Mouse (Mus musculus) hindbrain, embryonic 13.5 days (tissue): ENCODE results near the gene Cybc1. TPM values are rescaled to one million over a fixed set of nuclear protein-coding genes. Genes with fewer than 3 reads are reported as not detected.

Experiments
- ATAC-seq: fragments of 200-750 bp; cut with Nextera tagmentation; 2 replicates; pipeline ENCODE4 v1.8.0; 2017; ENCODE audit warnings: moderate TSS enrichment; ENCODE audit not compliant: low FRiP score
- H3K27ac ChIP-seq: fragments of 300-500 bp; sonication (generic); 2 replicates; pipeline ENCODE4 v1.5.1; 2015; ENCODE audit warnings: inconsistent platforms, mild to moderate bottlenecking, moderate library complexity
- H3K27me3 ChIP-seq: fragments of 300-500 bp; sonication (generic); 2 replicates; pipeline ENCODE4 v1.6.1; 2015; ENCODE audit warnings: mild to moderate bottlenecking, inconsistent platforms
- H3K36me3 ChIP-seq: fragments of 300-500 bp; sonication (generic); 2 replicates; pipeline ENCODE4 v1.6.1; 2015; ENCODE audit warnings: mild to moderate bottlenecking, inconsistent platforms
- H3K4me1 ChIP-seq: fragments of 300-500 bp; sonication (generic); replicated peaks from 2 replicates; pipeline ENCODE4 v1.6.1; 2015; ENCODE audit warnings: inconsistent platforms
- H3K4me2 ChIP-seq: fragments of 300-500 bp; sonication (generic); 2 replicates; pipeline ENCODE4 v1.6.1; 2015; ENCODE audit warnings: inconsistent platforms, mild to moderate bottlenecking, moderate library complexity
- H3K4me3 ChIP-seq: fragments of 300-500 bp; sonication (generic); 2 replicates; pipeline ENCODE4 v1.5.1; 2015; ENCODE audit warnings: mild to moderate bottlenecking, inconsistent platforms
- H3K9ac ChIP-seq: fragments of 300-500 bp; sonication (generic); 2 replicates; pipeline ENCODE4 v1.6.1; 2015; ENCODE audit warnings: mild to moderate bottlenecking, inconsistent platforms
- H3K9me3 ChIP-seq: fragments of 300-500 bp; sonication (generic); 2 replicates; pipeline ENCODE4 v1.6.1; 2016; ENCODE audit warnings: inconsistent platforms
- WGBS: fragments of 180-500 bp; shearing (Covaris S2); methylation state at CpG from one replicate; pipeline ENCODE4 v1.1.7; 2015; 5-methylcytosine and 5-hydroxymethylcytosine counted together
- polyA plus RNA-seq: library from polyadenylated mRNA; unstranded; fragments of >200 nt; fragmentation: Nextera tagmentation; extraction: Ambion mirVana; gene quantifications from 2 replicates; pipeline ENCODE4 v1.2.1, GENCODE M21; 2015

Gene Cybc1
- polyA plus RNA-seq, 1 experiment from 2014 or later: 39.3 TPM

DNA sequence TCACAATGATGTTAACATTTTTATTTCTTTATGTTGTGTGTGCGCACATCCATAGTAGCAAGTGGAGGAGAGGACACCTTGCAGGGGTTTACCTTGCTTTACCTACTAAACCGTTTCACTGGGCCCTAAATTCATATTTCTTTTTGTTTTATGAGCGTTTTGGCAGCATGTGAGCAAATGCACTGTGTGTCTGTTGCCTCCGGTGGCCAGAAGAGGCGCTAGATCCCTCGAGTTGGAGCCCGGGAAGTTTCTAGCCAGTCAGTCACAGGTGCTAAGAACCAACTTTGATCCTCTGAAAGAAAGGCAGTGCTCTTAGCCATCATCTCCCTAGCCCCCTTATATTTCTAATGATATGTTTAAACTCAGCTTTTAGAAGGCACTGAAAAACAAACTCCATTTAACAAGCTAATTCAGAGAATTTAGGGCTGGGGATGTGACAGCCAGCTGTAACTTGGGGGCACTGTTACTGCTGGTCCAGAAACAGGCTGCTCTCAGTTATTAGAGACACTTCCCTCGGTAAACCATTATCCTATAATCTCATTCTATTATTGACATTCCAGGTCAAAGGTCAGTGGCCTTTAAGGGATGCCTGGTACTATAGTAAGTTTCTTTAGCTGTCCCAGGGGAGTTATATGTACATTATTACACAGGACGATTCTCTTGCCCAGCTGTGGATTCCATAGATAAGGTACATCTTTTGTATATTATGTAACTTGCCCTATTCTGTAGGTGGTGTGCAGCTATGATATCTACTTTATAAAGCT lies 6.5 kb upstream of the Cybc1 start:
- Histone ChIP-seq H3K9me3 (no peaks in the 10 kb centered on the region), H3K27ac (peak overlapping the region; percentile 100), H3K36me3 (peaks cover 16% of the 10 kb centered on the region), H3K4me2 (peak overlapping the region; percentile 53), H3K4me3 (no peak overlapping the region; the same call in 1 of the 2 replicates), H3K9ac (no peak overlapping the region), H3K4me1 (peaks cover 33% of the 10 kb centered on the region), H3K27me3 (no peaks in the 10 kb centered on the region)
- ATAC-seq: no peak
- 28% methylated on average over 9 of the region's 9 CpGs for WGBS

DNA sequence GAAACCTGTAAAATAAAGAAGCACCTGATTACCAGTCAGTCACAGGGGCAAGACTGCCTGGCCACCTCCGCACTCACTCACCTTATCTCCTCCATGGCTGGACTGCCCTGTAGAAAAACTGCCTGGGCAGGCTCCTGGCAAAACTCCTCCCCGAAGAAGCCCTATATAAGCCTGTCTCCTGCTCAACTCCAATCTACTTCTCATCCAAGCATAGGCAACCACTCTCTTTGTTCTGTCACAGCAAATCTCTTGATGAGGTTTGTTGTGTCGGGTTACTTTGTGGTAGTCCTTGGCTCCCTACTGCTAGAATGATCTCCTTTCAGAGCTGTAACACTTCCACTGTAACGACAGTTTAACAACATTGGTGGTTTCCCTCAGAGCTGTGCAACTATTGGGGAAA lies 3.6 kb upstream of the Cybc1 start:
- H3K4me2 ChIP-seq: no peak overlapping the region
- WGBS: 48% methylated on average over 4 of the region's 4 CpGs
- H3K9me3 ChIP-seq: no peaks in the 10 kb centered on the region
- no peak overlapping the region for H3K9ac ChIP-seq
- no peak overlapping the region for H3K4me3 ChIP-seq
- no peaks in the 10 kb centered on the region for H3K36me3 ChIP-seq
- no peak overlapping the region for H3K27ac ChIP-seq
- no peak for ATAC-seq
- no peaks in the 10 kb centered on the region for H3K27me3 ChIP-seq
- peaks cover 29% of the 10 kb centered on the region for H3K4me1 ChIP-seq

DNA sequence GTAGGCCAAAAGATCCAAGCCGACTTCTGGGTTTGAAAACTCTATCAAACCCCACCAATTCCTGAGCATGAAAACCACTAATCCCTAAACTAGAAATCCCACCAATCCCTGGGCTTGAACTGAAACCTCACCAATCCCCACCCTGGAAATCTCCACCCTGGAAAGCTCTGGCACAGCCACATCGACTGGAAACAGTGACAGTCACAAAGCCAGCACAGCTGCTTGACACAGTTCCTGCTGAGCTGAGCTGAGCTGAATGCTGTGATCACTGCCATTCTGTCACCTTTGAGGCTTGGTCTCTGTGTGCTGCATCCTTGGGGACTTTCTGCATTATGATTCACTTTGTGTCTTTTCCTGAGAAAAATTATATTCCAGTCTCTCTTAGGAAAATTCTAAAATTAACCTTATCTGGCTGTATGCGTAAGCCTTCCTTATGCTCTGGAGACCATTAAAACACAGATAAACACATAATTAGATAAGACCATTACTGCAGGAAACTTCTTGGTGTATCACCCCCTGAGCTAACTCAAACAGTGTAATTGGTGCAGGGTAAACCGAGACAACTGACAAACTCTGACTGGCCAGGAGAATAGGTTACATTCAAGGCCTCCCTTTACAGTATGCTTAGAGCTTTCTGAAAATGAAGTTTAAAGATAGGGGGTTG lies 2.6 kb upstream of the Cybc1 start:
- Histone ChIP-seq H3K27ac (no peak overlapping the region), H3K27me3 (no peaks in the 10 kb centered on the region), H3K36me3 (peaks cover 5% of the 10 kb centered on the region), H3K4me3 (no peak overlapping the region), H3K9ac (no peak overlapping the region), H3K4me1 (peaks cover 37% of the 10 kb centered on the region), H3K9me3 (no peaks in the 10 kb centered on the region), H3K4me2 (no peak overlapping the region)
- ATAC-seq: no peak
- WGBS: 61% methylated on average over 4 of the region's 4 CpGs

DNA sequence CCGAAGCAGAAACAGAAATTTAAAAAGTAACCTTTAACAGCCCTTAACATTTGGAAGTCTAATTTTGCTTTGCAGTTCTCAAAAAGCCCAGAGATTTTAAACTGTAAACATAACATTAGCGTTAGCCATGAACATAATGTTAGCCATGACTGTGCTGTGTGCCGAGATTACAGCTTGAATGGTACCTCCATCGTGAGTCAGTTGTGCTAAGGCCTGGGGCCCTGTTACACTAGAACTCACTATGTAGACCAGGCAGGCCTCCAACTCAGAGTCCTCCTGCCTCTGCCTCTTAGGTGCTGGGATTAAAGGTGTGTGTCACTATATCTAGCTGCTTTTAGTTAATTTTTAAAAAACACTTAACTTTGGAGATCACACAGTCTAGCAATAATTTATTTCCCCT lies 2.1 kb upstream of the Cybc1 start:
- 82% methylated on average over 4 of the region's 4 CpGs for WGBS
- Histone ChIP-seq H3K4me3 (no peak overlapping the region), H3K4me1 (peaks cover 35% of the 10 kb centered on the region), H3K9me3 (no peaks in the 10 kb centered on the region), H3K9ac (no peak overlapping the region), H3K4me2 (no peak overlapping the region), H3K36me3 (peaks cover 10% of the 10 kb centered on the region), H3K27ac (no peak overlapping the region), H3K27me3 (no peaks in the 10 kb centered on the region)
- ATAC-seq: no peak

DNA sequence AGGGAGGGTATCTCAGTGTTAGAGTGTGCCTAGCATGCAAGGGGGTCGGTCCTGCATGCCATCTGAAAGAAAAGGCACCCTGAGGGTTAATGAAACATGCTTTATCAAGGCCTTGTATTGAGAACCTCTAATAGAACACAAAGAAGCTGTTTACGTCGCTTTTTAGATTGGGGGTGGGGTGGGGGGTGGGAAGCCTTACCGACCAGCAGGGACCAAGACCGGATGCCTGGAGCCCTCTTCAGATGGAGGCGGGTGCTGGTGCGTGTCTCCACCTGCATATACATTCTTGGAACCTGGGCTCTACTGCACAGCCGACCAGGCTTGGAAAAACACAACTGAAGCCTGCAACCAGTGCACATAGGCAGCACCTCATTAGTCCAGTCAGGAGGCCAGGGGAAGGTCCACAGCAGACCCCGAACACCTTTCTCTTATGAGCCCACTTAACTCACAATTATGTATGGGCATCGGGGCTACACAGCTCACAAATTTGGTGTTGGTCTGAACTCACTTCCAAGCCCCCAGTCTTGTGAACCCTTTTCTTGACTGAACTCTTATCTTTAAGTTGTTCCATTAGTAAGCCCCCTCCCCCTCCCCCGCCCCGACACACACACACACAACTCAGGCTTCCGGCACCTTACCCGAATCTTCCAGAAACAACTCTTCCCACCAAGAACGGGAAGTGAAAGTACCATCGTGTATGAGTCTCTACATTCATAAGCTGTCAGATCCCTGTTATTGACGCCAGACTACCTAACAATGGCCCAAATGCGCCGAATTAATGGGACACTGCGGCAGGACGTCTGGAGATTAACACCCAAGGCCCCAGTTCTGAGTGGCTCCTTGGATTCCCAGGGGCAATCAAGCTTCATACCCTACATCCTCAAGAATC lies 749 bp downstream of the Cybc1 start:
- Histone ChIP-seq H3K4me1 (peaks cover 29% of the 10 kb centered on the region), H3K9ac (peak overlapping the region; percentile 86), H3K27me3 (no peaks in the 10 kb centered on the region), H3K9me3 (no peaks in the 10 kb centered on the region), H3K36me3 (peaks cover 39% of the 10 kb centered on the region), H3K4me2 (peak overlapping the region; percentile 87), H3K27ac (peak overlapping the region; percentile 77), H3K4me3 (peak overlapping the region; percentile 75)
- ATAC-seq: peak; percentile 39
- 29% methylated on average over 21 of the region's 21 CpGs for WGBS

DNA sequence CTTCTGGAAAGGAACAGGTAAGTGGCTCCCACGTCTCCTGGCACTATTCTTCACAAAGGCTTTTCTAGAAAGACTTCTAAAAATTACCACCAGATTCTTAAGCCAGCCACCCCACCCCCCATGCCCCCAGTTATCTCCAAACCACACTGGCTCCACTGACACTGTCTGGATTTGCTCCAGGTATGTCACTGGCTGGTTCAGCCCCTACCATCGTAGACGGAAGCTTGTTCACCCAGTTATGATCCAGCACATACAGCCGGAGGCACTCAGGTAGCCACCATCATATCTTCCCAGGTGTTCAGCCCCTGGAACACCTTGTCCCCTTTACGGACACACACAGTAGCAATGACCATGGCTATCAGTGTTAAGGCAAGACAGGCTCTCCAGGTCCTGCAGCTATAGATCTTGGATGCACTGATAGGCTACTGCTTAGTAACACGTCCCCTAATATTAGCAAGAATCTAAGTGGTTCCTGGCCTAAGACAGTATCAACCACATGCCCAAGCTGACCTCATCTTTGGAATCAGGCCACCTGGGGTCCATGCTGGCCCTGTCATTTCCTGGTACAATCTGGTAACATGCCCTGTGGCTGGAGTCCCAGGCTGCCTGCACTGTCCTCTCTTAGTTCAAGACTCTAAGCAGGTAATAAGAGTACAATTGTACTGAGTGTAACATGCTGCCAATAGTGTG lies 7.7 kb downstream of the Cybc1 start:
- Histone ChIP-seq H3K4me2 (no peak overlapping the region), H3K9me3 (no peaks in the 10 kb centered on the region), H3K4me1 (no peaks in the 10 kb centered on the region), H3K4me3 (no peak overlapping the region), H3K27ac (no peak overlapping the region), H3K27me3 (no peaks in the 10 kb centered on the region), H3K36me3 (peaks cover 95% of the 10 kb centered on the region), H3K9ac (no peak overlapping the region)
- WGBS: 95% methylated on average over 6 of the region's 6 CpGs
- ATAC-seq: no peak

- 95% methylated on average over 5 of the region's 5 CpGs for WGBS
- Histone ChIP-seq H3K4me2 (no peak overlapping the region), H3K9me3 (no peaks in the 10 kb centered on the region), H3K27ac (no peak overlapping the region), H3K4me1 (no peaks in the 10 kb centered on the region), H3K27me3 (no peaks in the 10 kb centered on the region), H3K4me3 (no peak overlapping the region), H3K9ac (no peak overlapping the region), H3K36me3 (peaks cover 95% of the 10 kb centered on the region)
- ATAC-seq: no peak
Observed at GRCm38 (mm10) chr11:121220771-121221170, 8.4 kb downstream of the Cybc1 start.

DNA sequence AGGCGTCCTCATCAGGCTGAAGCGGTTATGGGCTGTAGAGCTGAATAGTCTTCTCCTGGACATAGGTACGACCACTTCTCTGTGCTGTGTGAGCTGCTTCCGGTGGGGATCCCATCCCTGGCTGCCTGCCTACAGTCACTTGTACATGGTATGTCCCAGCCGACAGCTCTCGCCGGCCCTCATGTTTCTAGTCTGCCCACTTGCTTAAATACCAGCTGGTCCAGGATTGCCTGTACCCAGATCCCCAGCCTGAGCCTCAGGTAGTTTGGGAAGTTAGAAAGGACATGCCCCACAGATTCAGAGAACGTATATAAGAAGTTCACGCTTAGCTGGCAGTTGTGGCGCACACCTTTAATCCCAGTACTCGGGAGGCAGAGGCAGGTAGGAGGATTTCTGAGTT lies 9.3 kb downstream of the Cybc1 start:
- Histone ChIP-seq H3K27me3 (no peaks in the 10 kb centered on the region), H3K27ac (no peak overlapping the region), H3K4me3 (no peak overlapping the region), H3K4me1 (no peaks in the 10 kb centered on the region), H3K36me3 (peaks cover 88% of the 10 kb centered on the region), H3K4me2 (no peak overlapping the region), H3K9me3 (no peaks in the 10 kb centered on the region), H3K9ac (no peak overlapping the region)
- WGBS: 95% methylated on average over 11 of the region's 11 CpGs
- ATAC-seq: no peak

GRCm38 (mm10) chr11:121216831-121217230 lies 12.3 kb downstream of the Cybc1 start:
- H3K27ac ChIP-seq: no peak overlapping the region
- no peaks in the 10 kb centered on the region for H3K27me3 ChIP-seq
- H3K4me1 ChIP-seq: no peaks in the 10 kb centered on the region
- ATAC-seq: no peak
- peaks cover 69% of the 10 kb centered on the region for H3K36me3 ChIP-seq
- H3K4me2 ChIP-seq: no peak overlapping the region
- WGBS: 94% methylated on average over 3 of the region's 3 CpGs
- H3K9ac ChIP-seq: no peak overlapping the region
- H3K4me3 ChIP-seq: no peak overlapping the region
- no peaks in the 10 kb centered on the region for H3K9me3 ChIP-seq

GRCm38 (mm10) chr11:121204161-121205006 lies 24.7 kb downstream of the Cybc1 start, which contains the start of the genes Hexdc and Ogfod3:
TSS of gene Hexdc (plus strand) at chr11:121204433.
TSS of gene Ogfod3 (minus strand) at chr11:121204711.
- peaks cover 11% of the 10 kb centered on the region for H3K36me3 ChIP-seq
- under 1% methylated on average over 52 of the region's 70 CpGs for WGBS

GRCm38 (mm10) chr11:121203859-121204160 lies 25.3 kb downstream of the Cybc1 start:
- WGBS: 0% methylated on average over 5 of the region's 5 CpGs
- ATAC-seq: no peak
- Histone ChIP-seq H3K4me1 (peaks cover 15% of the 10 kb centered on the region), H3K4me3 (peak overlapping the region; percentile 72), H3K4me2 (peak overlapping the region; percentile 71), H3K27ac (peak overlapping the region; percentile 92), H3K27me3 (no peaks in the 10 kb centered on the region), H3K9ac (peak overlapping the region; percentile 88), H3K36me3 (peaks cover 14% of the 10 kb centered on the region), H3K9me3 (no peaks in the 10 kb centered on the region)

More at GRCm38 (mm10) chr11:121204161-121205006, 24.7 kb downstream of the Cybc1 start, which contains the start of the genes Hexdc and Ogfod3:
- no peaks in the 10 kb centered on the region for H3K9me3 ChIP-seq
- H3K4me1 ChIP-seq: peaks cover 15% of the 10 kb centered on the region
- no peaks in the 10 kb centered on the region for H3K27me3 ChIP-seq
- peak within 1 kb of the TSS; percentile 71 for H3K4me2 ChIP-seq
- H3K27ac ChIP-seq: peak within 1 kb of the TSS; percentile 92
- peak within 1 kb of the TSS; percentile 72 for H3K4me3 ChIP-seq
- H3K9ac ChIP-seq: peak within 1 kb of the TSS; percentile 88
- ATAC-seq: peak; percentile 96
